Mouse (Mus musculus): ENCODE results near the gene Musk. TPM values are rescaled to one million over a fixed set of nuclear protein-coding genes. Genes with fewer than 3 reads are reported as not detected.

The Musk gene
- polyA plus RNA-seq (2015; fragmentation: Illumina TruSeq; extraction: RNeasy Lipid Tissue Mini Kit (QIAGEN cat#74804); ENCODE audit: insufficient read depth, low read depth, low replicate concordance): not detected

GRCm38 (mm10) chr4:58285687-58286086, at the start of gene Musk:
Musk (plus strand) TSS chr4:58285960.

Other genes with a start within 250 kb of the Musk start
- 4.9 TPM for gene Svep1, start 79.1 kb upstream of the Musk start, polyA plus RNA-seq (2015; fragmentation: Illumina TruSeq; extraction: RNeasy Lipid Tissue Mini Kit (QIAGEN cat#74804); ENCODE audit: insufficient read depth, low read depth, low replicate concordance)